Mouse (Mus musculus): Measurements from ENCODE around the gene Fgfr2.

GRCm38 (mm10) chr7:130938896-130939295 lies 2184.3 kb downstream of the Fgfr2 start:
- TF ChIP-seq CTCF (IDR thresholded peaks at IDR 0.05; ENCODE audit: extremely low read depth, insufficient read length, insufficient replicate concordance, low read depth, low read length) (no peak), POLR2A (IDR thresholded peaks at IDR 0.05; ENCODE audit: low read depth, low read length) (no peak)

Measured in small intestine, adult 2 months (tissue).